Mouse (Mus musculus) neural tube, embryonic 12.5 days (tissue): ENCODE data around the gene Mcee. TPM values are rescaled to one million over a fixed set of nuclear protein-coding genes. Genes with fewer than 3 reads are reported as not detected.

Source experiments
- ATAC-seq: fragments of 200-750 bp; cut with Nextera tagmentation; 2 replicates; pipeline ENCODE4 v1.8.0; 2017; ENCODE audit warnings: low read depth, mild to moderate bottlenecking, moderate TSS enrichment, moderate library complexity; ENCODE audit not compliant: low FRiP score
- H3K27ac ChIP-seq: fragments of 300-500 bp; sonication (generic); 2 replicates; pipeline ENCODE4 v1.5.1; 2016
- H3K27me3 ChIP-seq: fragments of 300-500 bp; sonication (generic); replicated peaks from 2 replicates; pipeline ENCODE4 v1.6.1; 2016; ENCODE audit warnings: mild to moderate bottlenecking
- H3K36me3 ChIP-seq: fragments of 300-500 bp; sonication (generic); 2 replicates; pipeline ENCODE4 v1.6.1; 2016; ENCODE audit warnings: mild to moderate bottlenecking
- H3K4me1 ChIP-seq: fragments of 300-500 bp; sonication (generic); 2 replicates; pipeline ENCODE4 v1.6.1; 2016
- H3K4me2 ChIP-seq: fragments of 300-500 bp; sonication (generic); replicated peaks from 2 replicates; pipeline ENCODE4 v1.6.1; 2016; ENCODE audit warnings: mild to moderate bottlenecking
- H3K4me3 ChIP-seq: fragments of 300-500 bp; sonication (generic); 2 replicates; pipeline ENCODE4 v1.5.1; 2016
- H3K9ac ChIP-seq: fragments of 300-500 bp; sonication (generic); 2 replicates; pipeline ENCODE4 v1.6.1; 2016; ENCODE audit warnings: mild to moderate bottlenecking
- H3K9me3 ChIP-seq: fragments of 300-500 bp; sonication (generic); 2 replicates; pipeline ENCODE4 v1.6.1; 2016; ENCODE audit warnings: mild to moderate bottlenecking
- WGBS: fragments of 180-500 bp; shearing (Covaris S2); methylation state at CpG from one replicate; pipeline ENCODE4 v1.1.7; 2016; 5-methylcytosine and 5-hydroxymethylcytosine counted together
- polyA plus RNA-seq: library from polyadenylated mRNA; unstranded; fragments of >200 nt; fragmentation: Nextera tagmentation; extraction: Ambion mirVana; gene quantifications from 2 replicates; pipeline ENCODE4 v1.2.1, GENCODE M21; 2016

Gene Mcee
- polyA plus RNA-seq, 1 experiment from 2014 or later = 34.8 TPM

DNA sequence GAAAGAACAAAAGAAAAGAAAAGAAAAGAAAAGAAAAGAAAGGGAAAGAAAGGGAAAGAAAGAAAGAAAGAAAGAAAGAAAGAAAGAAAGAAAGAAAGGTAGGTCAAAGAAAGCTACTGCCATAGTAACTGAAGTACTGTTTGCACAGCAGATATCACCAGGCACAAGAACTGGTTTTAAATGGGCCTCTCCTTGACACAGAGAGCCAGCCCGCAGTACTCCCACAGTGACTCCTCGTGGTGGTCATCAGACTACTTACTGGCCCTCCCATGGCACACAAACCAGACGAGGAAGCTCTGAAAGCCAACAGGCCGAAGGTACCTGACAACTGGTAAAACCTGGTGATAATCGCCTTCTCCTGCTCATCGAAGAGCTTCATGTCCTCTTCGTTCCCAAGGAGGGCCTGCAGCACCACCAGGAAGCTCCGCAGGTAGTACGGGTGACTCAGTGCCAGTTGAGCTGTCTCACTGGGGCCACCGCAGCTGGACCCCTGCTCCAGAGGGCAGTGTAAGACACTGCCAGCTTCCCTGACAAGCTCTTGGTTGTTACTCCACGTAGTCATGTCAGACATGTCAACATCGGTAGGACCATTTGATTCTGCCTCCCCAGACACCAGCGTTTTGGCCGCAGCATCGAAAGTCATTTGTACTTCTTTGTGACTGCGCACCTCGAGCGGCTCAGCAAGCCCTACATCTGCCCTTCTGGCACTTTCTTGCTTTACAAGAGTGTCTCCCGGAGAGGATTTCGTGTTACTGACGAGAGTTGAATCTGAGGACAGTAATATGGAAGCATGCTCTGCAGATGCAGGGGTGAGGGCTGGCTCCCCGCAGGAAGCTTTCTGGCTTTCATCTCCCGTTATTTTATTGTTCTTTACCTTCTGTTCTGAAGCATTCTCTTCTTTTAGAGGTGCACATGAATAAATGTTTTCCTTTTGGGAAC is 20.2 kb upstream of the Mcee start:
- H3K9me3 ChIP-seq = no peaks in the 10 kb centered on the region
- H3K9ac ChIP-seq = no peak overlapping the region
- H3K4me1 ChIP-seq = peaks cover 6% of the 10 kb centered on the region; the same call in 1 of the 2 replicates
- H3K27ac ChIP-seq = no peak overlapping the region
- 91% methylated on average over 23 of the region's 23 CpGs for WGBS
- no peaks in the 10 kb centered on the region for H3K27me3 ChIP-seq
- no peak overlapping the region for H3K4me2 ChIP-seq
- H3K36me3 ChIP-seq = peaks cover 26% of the 10 kb centered on the region
- no peak overlapping the region for H3K4me3 ChIP-seq
- no peak for ATAC-seq

DNA sequence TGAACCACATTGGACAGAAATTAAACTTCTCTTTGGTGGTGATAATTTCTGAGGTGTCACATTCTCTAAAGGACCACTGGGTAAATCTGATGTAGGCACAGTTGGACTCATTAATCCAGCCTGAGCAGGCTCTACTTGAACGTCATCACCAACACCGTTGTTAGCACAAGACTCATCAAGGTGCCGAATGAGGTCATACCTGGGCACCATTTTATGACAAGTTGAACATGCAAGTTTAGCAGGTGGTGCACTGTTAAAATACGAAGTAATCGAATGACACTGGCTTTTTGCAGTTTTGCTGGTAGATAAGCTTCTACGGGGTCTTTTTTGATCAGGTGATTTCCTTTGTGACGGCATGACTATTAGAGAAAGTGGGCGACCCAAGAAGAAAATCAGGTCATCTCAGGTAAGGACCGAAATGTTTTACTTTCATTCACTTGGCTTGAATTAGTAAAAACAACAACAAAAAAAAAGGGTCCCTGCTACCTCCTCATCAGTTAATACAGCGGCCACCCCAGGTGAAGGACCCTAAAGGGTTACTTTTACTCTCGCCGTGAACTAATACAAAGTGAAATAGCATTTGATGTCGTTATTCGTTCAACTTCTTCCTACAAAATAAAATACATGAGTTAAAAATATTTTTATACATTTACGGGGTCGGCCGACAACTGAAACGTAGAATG is 19.1 kb upstream of the Mcee start:
- Histone ChIP-seq H3K4me3 (peak overlapping the region; percentile 57), H3K27me3 (no peaks in the 10 kb centered on the region), H3K27ac (peak overlapping the region; percentile 78), H3K36me3 (peaks cover 35% of the 10 kb centered on the region), H3K4me1 (peaks cover 6% of the 10 kb centered on the region; the same call in 1 of the 2 replicates), H3K9me3 (no peaks in the 10 kb centered on the region), H3K9ac (peak overlapping the region; percentile 52), H3K4me2 (peak overlapping the region; percentile 63)
- WGBS = 15% methylated on average over 18 of the region's 18 CpGs
- peak; percentile 55 for ATAC-seq

DNA sequence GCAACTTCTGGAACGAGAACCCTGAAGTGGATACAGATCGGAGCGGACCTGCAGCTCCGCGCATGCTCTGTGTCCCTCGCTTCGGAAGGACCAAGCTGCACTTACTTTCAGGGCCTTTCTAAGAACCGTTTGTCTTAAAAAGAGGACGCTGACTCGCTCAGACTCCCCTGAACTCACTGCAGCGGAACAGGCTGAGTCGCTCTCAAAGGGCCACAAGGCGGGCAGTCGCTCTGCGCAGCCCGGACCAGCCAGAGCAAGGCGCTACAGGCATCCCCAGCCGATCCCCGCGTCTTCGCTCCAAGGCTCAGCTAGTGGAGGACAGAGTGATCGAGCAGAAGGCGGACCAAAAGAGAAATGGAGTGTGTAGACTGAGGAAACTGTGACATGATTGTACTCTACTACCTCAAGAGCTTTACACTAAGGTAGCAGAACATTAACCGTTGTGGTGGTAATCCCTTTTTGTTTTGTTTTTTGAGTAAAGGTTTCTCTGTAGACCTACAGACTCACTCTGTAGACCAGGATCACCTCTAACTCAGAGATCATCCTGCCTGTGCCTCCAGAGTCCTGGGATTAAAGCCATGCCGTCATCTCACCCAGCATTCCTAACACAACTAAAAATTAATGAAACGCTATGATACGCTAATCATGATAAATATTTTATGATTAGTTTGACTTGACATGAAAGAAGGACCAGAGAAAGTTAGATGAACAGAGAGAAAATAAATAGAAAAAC is 18.4 kb upstream of the Mcee start, which contains the start of gene Fan1:
Fan1 (minus strand) TSS at position 266 of the 733 bp plus-strand sequence.
- peak within 1 kb of the TSS; percentile 57 for H3K4me3 ChIP-seq
- peak within 1 kb of the TSS; percentile 78 for H3K27ac ChIP-seq
- H3K4me2 ChIP-seq = peak within 1 kb of the TSS; percentile 63
- WGBS = 5% methylated on average over 27 of the region's 27 CpGs
- peaks cover 6% of the 10 kb centered on the region; the same call in 1 of the 2 replicates for H3K4me1 ChIP-seq
- H3K36me3 ChIP-seq = peaks cover 35% of the 10 kb centered on the region
- no peaks in the 10 kb centered on the region for H3K9me3 ChIP-seq
- H3K27me3 ChIP-seq = no peaks in the 10 kb centered on the region
- H3K9ac ChIP-seq = peak within 1 kb of the TSS; percentile 52
- ATAC-seq = peak; percentile 96

DNA sequence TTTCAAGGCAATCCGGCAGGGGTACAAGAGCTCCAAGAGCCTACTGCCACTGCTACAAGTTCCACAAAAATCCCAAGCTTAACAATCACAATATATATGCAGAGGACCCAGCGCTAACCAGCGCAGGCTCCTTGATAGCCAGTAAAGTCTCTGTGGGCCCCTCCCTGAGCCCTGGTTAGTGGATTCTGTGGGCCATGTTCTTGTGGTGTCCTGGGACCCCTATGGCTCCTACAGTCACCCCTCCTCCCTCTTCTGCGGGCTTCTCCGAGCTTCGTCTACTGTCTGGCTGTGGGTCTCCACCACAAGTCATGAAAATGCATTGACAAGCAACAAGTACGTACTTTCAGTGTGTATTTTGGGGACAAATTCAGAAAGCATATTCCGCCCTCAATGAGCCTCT is 928 bp upstream of the Mcee start:
- H3K36me3 ChIP-seq = peaks cover 23% of the 10 kb centered on the region
- H3K4me3 ChIP-seq = peak overlapping the region; percentile 58
- ATAC-seq = no peak
- H3K4me1 ChIP-seq = peaks cover 9% of the 10 kb centered on the region; the same call in 1 of the 2 replicates
- H3K9ac ChIP-seq = peak overlapping the region; percentile 62
- H3K27me3 ChIP-seq = no peaks in the 10 kb centered on the region
- H3K4me2 ChIP-seq = peak overlapping the region; percentile 95
- H3K27ac ChIP-seq = no peak overlapping the region
- no peaks in the 10 kb centered on the region for H3K9me3 ChIP-seq
- WGBS = 6% methylated on average over 8 of the region's 8 CpGs

DNA sequence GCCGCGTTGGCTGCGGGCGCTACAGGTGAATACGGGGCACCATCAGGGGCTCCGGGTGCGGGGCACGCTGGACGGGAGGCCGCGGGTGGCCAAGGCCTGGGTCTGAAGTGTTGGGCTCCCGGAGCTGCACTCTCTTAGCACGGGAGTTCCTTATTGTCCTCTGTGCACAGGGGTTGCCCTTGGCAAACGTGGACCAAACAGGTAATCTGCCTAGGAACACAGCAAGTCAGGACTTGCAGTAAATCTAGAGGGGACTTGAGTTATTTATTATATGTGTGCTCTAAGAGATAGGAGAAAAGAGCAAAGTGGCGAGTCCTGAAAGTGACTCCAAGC is 378 bp downstream of the Mcee start:
- H3K27me3 ChIP-seq = no peaks in the 10 kb centered on the region
- ATAC-seq = no peak
- peak overlapping the region; percentile 62 for H3K9ac ChIP-seq
- H3K36me3 ChIP-seq = peaks cover 16% of the 10 kb centered on the region
- H3K4me3 ChIP-seq = peak overlapping the region; percentile 58
- H3K27ac ChIP-seq = peak overlapping the region; percentile 27; the same call in 1 of the 2 replicates
- H3K9me3 ChIP-seq = no peaks in the 10 kb centered on the region
- WGBS = 2% methylated on average over 15 of the region's 15 CpGs
- peak overlapping the region; percentile 95 for H3K4me2 ChIP-seq
- peaks cover 9% of the 10 kb centered on the region; the same call in 1 of the 2 replicates for H3K4me1 ChIP-seq

DNA sequence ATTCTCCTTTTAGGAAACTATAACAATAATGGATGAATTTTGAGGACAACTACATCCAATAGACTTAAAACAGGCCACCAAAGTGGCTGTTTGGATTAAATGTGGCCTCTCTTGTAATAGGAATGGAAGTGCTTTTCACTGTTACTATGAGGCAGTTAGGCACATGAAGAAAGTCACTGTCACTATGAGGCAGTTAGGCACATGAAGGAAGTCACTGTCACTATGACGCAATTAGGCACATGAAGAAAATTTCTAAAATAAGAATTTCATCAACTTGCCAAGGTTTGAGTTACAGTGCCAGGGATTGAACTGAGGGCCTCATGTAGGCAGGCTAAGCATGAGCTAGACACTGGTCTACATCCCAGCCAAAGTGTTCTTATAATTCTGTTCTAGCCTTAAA is 8.3 kb downstream of the Mcee start:
- H3K9me3 ChIP-seq = no peaks in the 10 kb centered on the region
- no peak for ATAC-seq
- no peak overlapping the region for H3K9ac ChIP-seq
- no peak overlapping the region for H3K4me2 ChIP-seq
- no peak overlapping the region for H3K27ac ChIP-seq
- 98% methylated on average over 1 of the region's 1 CpGs for WGBS
- no peaks in the 10 kb centered on the region for H3K4me1 ChIP-seq
- H3K27me3 ChIP-seq = no peaks in the 10 kb centered on the region
- no peak overlapping the region for H3K4me3 ChIP-seq
- no peaks in the 10 kb centered on the region for H3K36me3 ChIP-seq

DNA sequence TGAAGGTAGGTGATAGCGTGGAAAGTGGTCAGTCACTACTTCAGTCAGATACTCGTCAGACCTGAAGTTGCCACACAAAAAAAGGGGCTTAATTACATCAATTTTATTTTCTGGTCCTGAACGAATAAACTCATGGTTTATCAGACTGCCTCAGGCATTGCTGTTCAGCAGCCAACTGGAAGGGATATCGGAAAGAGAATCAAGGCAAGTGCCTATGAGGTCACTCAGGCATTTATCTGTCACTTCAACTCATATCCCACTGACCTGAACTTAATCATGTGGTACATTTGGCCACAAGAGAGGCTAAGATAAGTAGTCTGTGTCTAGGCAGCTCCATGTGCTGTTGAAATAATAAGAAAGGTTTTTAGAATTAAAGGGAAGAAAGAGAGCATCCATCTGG is 10.0 kb downstream of the Mcee start:
- Histone ChIP-seq H3K4me2 (no peak overlapping the region), H3K4me1 (no peaks in the 10 kb centered on the region), H3K9me3 (no peaks in the 10 kb centered on the region), H3K9ac (no peak overlapping the region), H3K27ac (no peak overlapping the region), H3K27me3 (no peaks in the 10 kb centered on the region), H3K36me3 (no peaks in the 10 kb centered on the region), H3K4me3 (no peak overlapping the region)
- ATAC-seq = no peak
- WGBS = 92% methylated on average over 4 of the region's 4 CpGs

DNA sequence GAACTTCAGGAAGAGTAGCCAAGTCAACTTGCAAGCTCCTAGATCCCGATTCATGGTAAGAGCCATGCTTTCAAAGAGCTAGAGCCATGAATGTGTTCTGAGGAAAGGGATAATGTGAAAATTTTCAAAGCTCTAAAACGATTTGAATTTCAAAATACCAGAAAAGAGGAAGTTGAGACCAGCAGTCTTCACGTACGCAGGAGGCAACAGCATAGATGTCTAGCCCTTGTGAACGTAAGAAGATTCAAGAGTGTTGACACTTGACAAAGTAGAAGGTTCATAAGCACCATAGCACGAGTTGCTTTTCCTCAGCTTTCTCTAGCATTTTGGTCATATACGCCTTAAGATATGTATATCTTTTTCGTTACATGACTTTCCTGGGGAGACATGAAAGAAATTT is 11.6 kb downstream of the Mcee start:
- 92% methylated on average over 8 of the region's 8 CpGs for WGBS
- H3K27ac ChIP-seq = no peak overlapping the region
- no peaks in the 10 kb centered on the region for H3K9me3 ChIP-seq
- H3K4me1 ChIP-seq = no peaks in the 10 kb centered on the region
- H3K27me3 ChIP-seq = no peaks in the 10 kb centered on the region
- no peaks in the 10 kb centered on the region for H3K36me3 ChIP-seq
- H3K9ac ChIP-seq = no peak overlapping the region
- ATAC-seq = no peak
- H3K4me3 ChIP-seq = no peak overlapping the region
- H3K4me2 ChIP-seq = no peak overlapping the region

DNA sequence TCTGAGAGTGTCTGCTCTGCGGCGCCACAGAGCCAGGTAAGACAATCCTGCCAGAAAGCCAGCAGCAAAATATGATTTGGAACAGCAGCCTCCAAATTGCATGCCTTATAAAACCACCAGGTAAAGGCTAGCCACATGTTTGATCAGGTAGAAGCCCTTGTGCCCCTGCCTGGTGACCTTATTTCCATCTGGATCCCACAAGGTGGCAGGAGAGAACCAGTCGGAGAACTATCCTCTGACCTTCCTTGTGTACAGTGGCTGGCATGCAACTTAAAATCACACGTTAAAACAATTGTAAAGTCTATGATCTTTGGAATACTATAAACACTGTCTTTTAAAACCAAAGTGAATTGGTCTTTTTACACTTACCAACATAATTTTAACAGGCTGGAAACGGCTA is 32.5 kb downstream of the Mcee start:
- H3K9ac ChIP-seq = no peak overlapping the region
- ATAC-seq = no peak
- H3K36me3 ChIP-seq = no peaks in the 10 kb centered on the region
- H3K4me3 ChIP-seq = no peak overlapping the region
- no peaks in the 10 kb centered on the region for H3K4me1 ChIP-seq
- WGBS = 63% methylated on average over 5 of the region's 5 CpGs
- no peak overlapping the region for H3K4me2 ChIP-seq
- no peaks in the 10 kb centered on the region for H3K27me3 ChIP-seq
- H3K9me3 ChIP-seq = no peaks in the 10 kb centered on the region
- no peak overlapping the region for H3K27ac ChIP-seq

DNA sequence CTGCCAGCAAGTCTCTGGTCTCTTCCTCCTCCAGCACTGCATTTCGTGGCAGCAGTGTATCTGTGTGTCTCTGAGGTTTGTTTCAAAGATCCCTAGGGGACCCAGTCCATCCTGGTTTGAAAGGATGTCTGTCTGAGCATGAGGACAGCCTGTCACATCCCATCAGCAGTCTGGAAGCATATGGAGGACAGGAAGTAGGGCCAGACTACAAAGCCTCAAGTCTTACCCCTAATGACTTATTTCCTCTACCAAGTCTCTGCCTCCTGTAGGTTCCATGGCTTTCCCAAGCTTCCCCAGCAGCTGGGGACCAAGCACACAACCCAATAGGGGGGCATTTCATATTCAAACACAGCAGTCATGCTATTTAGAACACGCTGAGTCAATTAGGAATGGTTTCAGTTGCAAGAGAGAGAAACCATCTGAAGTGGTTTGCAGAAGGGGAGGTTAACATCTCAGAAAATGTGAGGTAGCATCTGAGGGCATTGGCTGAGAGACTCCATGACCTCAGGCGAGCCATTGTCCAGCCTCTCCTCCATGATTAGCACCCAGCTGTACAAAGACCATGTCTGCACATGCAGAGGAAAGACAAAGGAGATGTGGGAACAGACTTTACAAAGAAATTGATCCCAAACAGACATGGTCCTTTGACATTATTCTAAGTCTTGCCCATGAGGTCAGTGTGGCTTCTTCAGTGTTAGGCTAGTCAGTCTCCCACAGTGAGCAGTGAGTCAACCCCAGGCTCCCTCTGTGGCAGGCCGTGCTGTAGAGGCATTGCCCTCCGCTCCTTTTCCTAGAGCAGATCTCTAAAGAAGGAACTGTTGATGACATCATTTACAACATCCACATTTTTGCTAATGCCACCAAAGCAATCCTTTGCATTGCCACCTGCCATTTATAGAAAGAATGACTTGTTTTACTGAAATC is 47.5 kb downstream of the Mcee start:
- H3K4me2 ChIP-seq = no peak overlapping the region
- no peaks in the 10 kb centered on the region for H3K36me3 ChIP-seq
- no peaks in the 10 kb centered on the region for H3K9me3 ChIP-seq
- WGBS = 48% methylated on average over 5 of the region's 5 CpGs
- H3K9ac ChIP-seq = no peak overlapping the region
- H3K4me1 ChIP-seq = peaks cover 6% of the 10 kb centered on the region; the same call in 1 of the 2 replicates
- no peaks in the 10 kb centered on the region for H3K27me3 ChIP-seq
- no peak overlapping the region for H3K27ac ChIP-seq
- no peak overlapping the region for H3K4me3 ChIP-seq
- peak; percentile 53 for ATAC-seq

DNA sequence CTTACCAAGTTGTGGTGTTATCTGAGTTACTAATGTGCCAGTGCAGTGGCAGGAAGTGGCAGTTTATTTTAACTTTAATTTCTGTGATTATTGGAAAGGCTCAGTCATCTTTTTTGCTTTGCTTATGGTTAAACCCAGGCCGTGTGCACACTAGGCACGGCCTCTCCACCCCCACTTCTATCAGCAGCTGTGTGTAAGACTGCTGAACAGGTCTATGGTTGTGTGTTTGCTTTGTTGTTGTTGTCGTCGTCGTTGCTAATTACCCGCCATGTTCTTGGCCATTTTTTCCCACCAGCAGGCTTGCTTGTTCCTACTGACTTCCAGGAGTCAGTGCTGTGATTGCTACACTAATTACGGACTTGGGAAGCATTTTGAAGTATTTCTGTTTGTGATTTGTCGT is 48.1 kb downstream of the Mcee start:
- H3K36me3 ChIP-seq = no peaks in the 10 kb centered on the region
- no peak overlapping the region for H3K27ac ChIP-seq

More for the DNA sequence above, 48.1 kb downstream of the Mcee start:
- peaks cover 6% of the 10 kb centered on the region; the same call in 1 of the 2 replicates for H3K4me1 ChIP-seq
- H3K9me3 ChIP-seq = no peaks in the 10 kb centered on the region
- no peaks in the 10 kb centered on the region for H3K27me3 ChIP-seq
- no peak overlapping the region for H3K9ac ChIP-seq
- WGBS = 78% methylated on average over 8 of the region's 8 CpGs
- no peak for ATAC-seq
- no peak overlapping the region for H3K4me2 ChIP-seq
- H3K4me3 ChIP-seq = no peak overlapping the region
